Mouse (Mus musculus): ENCODE data around the gene Kif3b. TPM values are rescaled to one million over a fixed set of nuclear protein-coding genes. Genes with fewer than 3 reads are reported as not detected.

Kif3b gene
- polyA plus RNA-seq, 2 experiments, result 1.8 to 2.5 TPM

GRCm38 (mm10) chr2:153334281-153334680, 43.1 kb downstream of the Kif3b start:
- Histone ChIP-seq H3K36me3 (replicated peaks; ENCODE audit: control insufficient read depth, insufficient read depth, low read depth) (no peaks in the 10 kb centered on the region), H3K9ac (replicated peaks) (no peak overlapping the region), H3K27ac (no peak overlapping the region), H3K4me2 (ENCODE audit: low read depth) (no peak overlapping the region), H3K9me3 (ENCODE audit: control insufficient read depth, low read length) (no peaks in the 10 kb centered on the region), H3K27me3 (ENCODE audit: control insufficient read depth, insufficient read depth, low read length) (no peaks in the 10 kb centered on the region), H3K4me1 (replicated peaks; ENCODE audit: control insufficient read depth in 2 of 2, insufficient read depth in 2 of 2, low read length in 1 of 2) (peaks cover 3 to 31% of the 10 kb centered on the region in 2 experiments; a peak in 3 of 4 replicates), H3K4me3 (ENCODE audit: insufficient read depth in 1 of 2, low read depth in 2 of 2, low read length in 2 of 2) (no peak overlapping the region)
- DNase-seq (ENCODE audit: low read depth in 3 of 3, low spot score in 3 of 3) (no peak), ATAC-seq (ENCODE audit: insufficient read depth) (peak; percentile 82)
- TF ChIP-seq CTCF (IDR thresholded peaks at IDR 0.05; ENCODE audit: low read depth) (no peak), EP300 (IDR thresholded peaks at IDR 0.05; ENCODE audit: low read depth) (peak; percentile 85)
- 17% methylated on average over 3 of the region's 3 CpGs for WGBS (ENCODE audit: insufficient replicate concordance)

- TF ChIP-seq EP300 (IDR thresholded peaks at IDR 0.05; ENCODE audit: low read depth) (no peak), CTCF (IDR thresholded peaks at IDR 0.05; ENCODE audit: low read depth) (no peak)
- peaks cover 3 to 31% of the 10 kb centered on the region in 2 experiments; a peak in 3 of 4 replicates for H3K4me1 ChIP-seq (replicated peaks; ENCODE audit: control insufficient read depth in 2 of 2, insufficient read depth in 2 of 2, low read length in 1 of 2)
- DNase-seq (ENCODE audit: low read depth in 3 of 3, low spot score in 3 of 3), result no peak
- H3K9me3 ChIP-seq (ENCODE audit: control insufficient read depth, low read length), result no peaks in the 10 kb centered on the region
- H3K4me3 ChIP-seq (ENCODE audit: insufficient read depth in 1 of 2, low read depth in 2 of 2, low read length in 2 of 2), result no peak overlapping the region
- WGBS (ENCODE audit: insufficient replicate concordance), result 6% methylated on average over 2 of the region's 2 CpGs
- H3K27me3 ChIP-seq (ENCODE audit: control insufficient read depth, insufficient read depth, low read length), result no peaks in the 10 kb centered on the region
- H3K9ac ChIP-seq (replicated peaks), result no peak overlapping the region
- H3K27ac ChIP-seq, result no peak overlapping the region
- no peak overlapping the region for H3K4me2 ChIP-seq (ENCODE audit: low read depth)
- H3K36me3 ChIP-seq (replicated peaks; ENCODE audit: control insufficient read depth, insufficient read depth, low read depth), result no peaks in the 10 kb centered on the region
- ATAC-seq (ENCODE audit: insufficient read depth), result no peak
These were observed 44.9 kb downstream of the Kif3b start for GRCm38 (mm10) chr2:153336117-153336516.

GRCm38 (mm10) chr2:153338361-153339350, 47.4 kb downstream of the Kif3b start:
- H3K27ac ChIP-seq, result no peak overlapping the region
- H3K36me3 ChIP-seq (replicated peaks; ENCODE audit: control insufficient read depth, insufficient read depth, low read depth), result no peaks in the 10 kb centered on the region
- WGBS (ENCODE audit: insufficient replicate concordance), result 73% methylated on average over 9 of the region's 9 CpGs
- DNase-seq (ENCODE audit: low read depth in 3 of 3, low spot score in 3 of 3) (no peak), ATAC-seq (ENCODE audit: insufficient read depth) (no peak)
- H3K4me2 ChIP-seq (ENCODE audit: low read depth), result no peak overlapping the region
- no peaks in the 10 kb centered on the region for H3K9me3 ChIP-seq (ENCODE audit: control insufficient read depth, low read length)
- H3K4me1 ChIP-seq (replicated peaks; ENCODE audit: control insufficient read depth in 2 of 2, insufficient read depth in 2 of 2, low read length in 1 of 2), result peaks cover 20 to 43% of the 10 kb centered on the region in 2 experiments
- H3K4me3 ChIP-seq (ENCODE audit: insufficient read depth in 1 of 2, low read depth in 2 of 2, low read length in 2 of 2), result no peak overlapping the region
- no peaks in the 10 kb centered on the region for H3K27me3 ChIP-seq (ENCODE audit: control insufficient read depth, insufficient read depth, low read length)
- TF ChIP-seq CTCF (IDR thresholded peaks at IDR 0.05; ENCODE audit: low read depth), result no peak
- no peak for TF ChIP-seq EP300 (IDR thresholded peaks at IDR 0.05; ENCODE audit: low read depth)
- no peak overlapping the region for H3K9ac ChIP-seq (replicated peaks)

GRCm38 (mm10) chr2:153342166-153342565, 51.0 kb downstream of the Kif3b start:
- ATAC-seq (ENCODE audit: insufficient read depth), result no peak
- peak overlapping the region; percentile 37 for H3K27ac ChIP-seq
- no peak overlapping the region for H3K4me3 ChIP-seq (ENCODE audit: insufficient read depth in 1 of 2, low read depth in 2 of 2, low read length in 2 of 2)
- no peak overlapping the region for H3K9ac ChIP-seq (replicated peaks)
- H3K9me3 ChIP-seq (ENCODE audit: control insufficient read depth, low read length), result no peaks in the 10 kb centered on the region
- H3K36me3 ChIP-seq (replicated peaks; ENCODE audit: control insufficient read depth, insufficient read depth, low read depth), result no peaks in the 10 kb centered on the region
- no peaks in the 10 kb centered on the region for H3K27me3 ChIP-seq (ENCODE audit: control insufficient read depth, insufficient read depth, low read length)
- DNase-seq (ENCODE audit: low read depth in 3 of 3, low spot score in 3 of 3), result no peak
- no peak overlapping the region for H3K4me2 ChIP-seq (ENCODE audit: low read depth)
- TF ChIP-seq EP300 (IDR thresholded peaks at IDR 0.05; ENCODE audit: low read depth), result no peak
- TF ChIP-seq CTCF (IDR thresholded peaks at IDR 0.05; ENCODE audit: low read depth), result no peak
- WGBS (ENCODE audit: insufficient replicate concordance), result 67% methylated on average over 6 of the region's 6 CpGs
- H3K4me1 ChIP-seq (replicated peaks; ENCODE audit: control insufficient read depth in 2 of 2, insufficient read depth in 2 of 2, low read length in 1 of 2), result peaks cover 23 to 38% of the 10 kb centered on the region in 2 experiments

GRCm38 (mm10) chr2:153342602-153343001, 51.4 kb downstream of the Kif3b start:
- H3K27ac ChIP-seq, result peak overlapping the region; percentile 37
- 16% methylated on average over 3 of the region's 3 CpGs for WGBS (ENCODE audit: insufficient replicate concordance)
- DNase-seq (ENCODE audit: low read depth in 3 of 3, low spot score in 3 of 3) (peak in 2 of 3 experiments; percentile 37 to 39), ATAC-seq (ENCODE audit: insufficient read depth) (no peak)
- no peak overlapping the region for H3K4me3 ChIP-seq (ENCODE audit: insufficient read depth in 1 of 2, low read depth in 2 of 2, low read length in 2 of 2)
- peak overlapping the region; percentile 3; the same call in 1 of the 2 replicates for H3K4me2 ChIP-seq (ENCODE audit: low read depth)
- no peaks in the 10 kb centered on the region for H3K9me3 ChIP-seq (ENCODE audit: control insufficient read depth, low read length)
- no peaks in the 10 kb centered on the region for H3K36me3 ChIP-seq (replicated peaks; ENCODE audit: control insufficient read depth, insufficient read depth, low read depth)
- no peak overlapping the region for H3K9ac ChIP-seq (replicated peaks)
- peaks cover 23 to 36% of the 10 kb centered on the region in 2 experiments for H3K4me1 ChIP-seq (replicated peaks; ENCODE audit: control insufficient read depth in 2 of 2, insufficient read depth in 2 of 2, low read length in 1 of 2)
- TF ChIP-seq CTCF (IDR thresholded peaks at IDR 0.05; ENCODE audit: low read depth) (no peak), EP300 (IDR thresholded peaks at IDR 0.05; ENCODE audit: low read depth) (peak; percentile 56; the same call in 1 of the 2 replicates)
- H3K27me3 ChIP-seq (ENCODE audit: control insufficient read depth, insufficient read depth, low read length), result no peaks in the 10 kb centered on the region
